Mouse (Mus musculus) heart, postnatal 10 days (tissue): ENCODE results near the gene Cds1. TPM values are rescaled to one million over a fixed set of nuclear protein-coding genes. Genes with fewer than 3 reads are reported as not detected.

Experiments used
- DNase-seq, 2 experiments: peaks; one replicate each; pipeline ENCODE4 v3.0.0; 2021
- intact Hi-C: fragments of 180-260 bp; cut with DNase I; formaldehyde crosslinking; loops from one replicate; pipeline ENCODE4 v1.15.1; 2025
- total RNA-seq, 2 experiments: library from RNA; stranded (reverse); gene quantifications; 2 replicates each; pipeline ENCODE4 v1.2.3; 2021

Cds1 gene
- total RNA-seq, 2 experiments from 2014 or later: 4.5 to 5.3 TPM

GRCm38 (mm10) chr5:101775262-101775661 is 10.3 kb downstream of the Cds1 start:
- no peak for DNase-seq
- intact Hi-C loops: no loop called here

- intact Hi-C loops: no loop called here
- DNase-seq: no peak
These were observed 11.6 kb downstream of the Cds1 start for GRCm38 (mm10) chr5:101776528-101776927.

GRCm38 (mm10) chr5:101779376-101779863 is 14.5 kb downstream of the Cds1 start:
- intact Hi-C loops: no loop called here
- DNase-seq: no peak

- intact Hi-C loops: no loop called here
These were observed 16.0 kb downstream of the Cds1 start for GRCm38 (mm10) chr5:101780918-101781317.

DNA sequence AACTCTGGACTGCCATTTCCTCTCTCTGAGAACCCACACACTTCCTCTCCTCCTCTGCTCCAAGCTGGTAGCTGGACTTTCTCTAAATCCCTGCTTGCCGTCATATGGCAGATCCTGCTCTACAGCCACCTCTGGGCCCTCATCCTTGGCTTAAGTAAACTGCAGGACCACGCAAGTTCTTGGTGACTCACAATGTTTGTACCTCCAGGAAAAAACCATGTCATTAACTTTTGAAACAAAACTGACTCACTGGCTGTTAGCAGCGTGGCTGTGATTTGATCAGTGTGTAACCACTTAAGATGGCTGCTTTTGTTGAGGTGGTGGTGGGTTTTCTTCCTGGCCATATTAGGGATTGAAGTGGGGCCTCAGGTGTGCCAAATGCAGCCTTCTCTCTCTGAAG is 19.4 kb downstream of the Cds1 start:
- intact Hi-C loops: no loop called here
- DNase-seq: no peak

More at GRCm38 (mm10) chr5:101780918-101781317, 16.0 kb downstream of the Cds1 start:
- no peak for DNase-seq

GRCm38 (mm10) chr5:101784787-101785186 is 19.9 kb downstream of the Cds1 start:
- no peak for DNase-seq
- intact Hi-C loops: no loop called here

DNA sequence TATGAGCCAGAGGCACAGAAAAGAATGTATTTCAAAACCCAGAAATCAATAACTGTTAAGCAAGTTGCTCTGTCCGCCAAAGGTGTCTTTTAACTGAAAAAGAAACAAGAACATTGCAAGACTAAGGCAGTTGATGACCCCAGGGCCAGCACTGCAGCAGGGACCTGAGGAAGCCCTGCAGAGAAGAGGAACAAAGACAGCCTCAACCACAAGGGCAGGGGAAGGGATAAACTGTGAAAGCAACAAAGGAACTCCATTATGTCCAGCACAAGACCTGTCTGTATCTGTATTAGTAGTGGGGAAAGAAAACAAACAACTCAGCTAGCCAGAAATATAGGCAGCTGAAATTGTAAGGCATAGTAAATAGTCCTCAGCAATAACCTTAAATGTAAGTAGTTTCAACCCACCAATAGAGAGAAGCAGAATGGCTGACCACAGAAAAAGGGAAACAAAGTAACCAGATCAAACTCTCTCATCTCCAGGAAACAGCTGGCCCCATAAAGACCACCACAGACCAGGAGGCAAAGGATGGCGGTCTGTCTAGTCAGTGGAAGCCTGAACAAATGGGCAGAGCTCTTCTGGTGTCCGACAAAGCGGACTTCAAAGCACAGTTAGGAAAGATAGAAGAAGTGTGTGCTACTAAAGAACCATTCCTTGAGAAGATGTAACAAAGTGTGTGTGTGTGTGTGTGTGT is 21.1 kb downstream of the Cds1 start:
- no peak for DNase-seq
- intact Hi-C loops: no loop called here

DNA sequence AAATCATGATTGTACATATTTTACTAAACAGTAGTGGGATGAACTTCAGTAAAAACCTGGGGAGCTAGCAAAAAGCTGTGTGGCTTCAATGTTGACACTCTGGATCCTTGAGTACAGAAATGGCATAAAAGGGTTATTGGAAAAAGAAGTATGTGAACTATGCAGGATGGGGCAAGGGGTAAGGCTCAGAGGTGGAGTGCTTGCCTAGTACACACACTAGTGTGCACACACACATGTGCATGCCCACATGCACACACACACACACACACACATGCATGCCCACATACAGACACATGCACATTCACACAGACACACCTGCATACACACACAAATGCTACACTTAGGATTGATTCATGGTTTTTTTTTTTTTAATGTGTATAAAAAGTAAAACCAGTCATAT is 24.8 kb downstream of the Cds1 start:
- DNase-seq: no peak
- intact Hi-C loops: no loop called here

DNA sequence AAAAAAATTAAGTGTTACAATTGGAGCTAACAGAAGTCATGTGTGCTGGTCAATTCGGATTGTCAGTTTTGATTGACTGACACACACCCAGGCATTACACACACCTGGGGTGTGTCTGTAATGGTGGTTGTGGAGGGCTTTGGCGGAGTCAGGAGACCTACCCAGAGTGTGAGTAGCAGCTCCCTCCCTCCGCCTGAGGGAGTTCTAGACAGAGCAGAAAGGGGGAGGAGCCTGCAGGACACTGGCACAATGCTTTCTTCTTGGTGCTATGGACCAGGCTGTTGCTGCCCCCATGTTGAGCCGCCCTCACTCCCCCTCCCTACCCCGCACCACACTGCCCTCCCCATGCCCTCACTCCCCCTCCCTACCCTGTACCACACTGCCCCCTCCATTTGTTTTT is 25.6 kb downstream of the Cds1 start:
- DNase-seq: no peak
- intact Hi-C loops: no loop called here

DNA sequence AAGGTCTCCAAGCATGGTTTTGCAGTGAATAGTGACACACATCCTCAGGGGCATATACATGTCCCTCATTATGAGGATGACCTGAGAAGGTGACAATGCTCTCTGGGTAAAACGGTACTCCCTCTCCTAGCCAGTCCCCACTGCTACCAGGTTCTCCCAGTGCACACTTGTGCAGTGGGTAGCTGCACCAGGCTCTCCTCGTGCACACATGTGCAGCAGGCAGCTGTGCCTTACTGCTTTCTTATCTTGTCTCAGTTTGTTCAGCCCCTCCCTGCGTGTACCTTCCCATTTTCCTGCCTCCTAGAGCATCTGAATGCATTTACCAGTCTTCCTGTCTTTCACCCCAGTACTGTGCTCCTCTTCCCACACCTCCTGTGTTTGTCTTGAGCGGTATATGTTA is 27.7 kb downstream of the Cds1 start:
- intact Hi-C loops: no loop called here
- DNase-seq: no peak

DNA sequence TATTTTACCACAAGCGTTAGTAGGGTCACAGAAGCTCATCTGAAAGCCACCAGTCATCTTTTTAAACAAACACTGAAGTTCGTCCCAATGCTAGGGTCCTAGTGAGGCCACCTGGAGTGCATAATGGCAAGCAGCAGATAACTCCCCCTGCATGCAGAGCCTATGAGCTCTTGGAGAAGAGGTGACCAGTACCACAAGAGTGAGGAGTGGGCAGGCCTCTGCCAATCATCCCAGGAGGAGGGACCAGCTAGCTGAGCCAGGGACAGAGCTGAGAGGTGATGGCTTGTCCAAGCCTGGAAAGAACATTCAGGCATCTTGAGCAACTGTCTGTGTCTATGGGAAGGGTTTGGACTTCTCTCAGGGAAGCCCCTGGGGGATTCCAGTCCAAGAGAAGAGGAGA is 37.0 kb downstream of the Cds1 start:
- intact Hi-C loops: no loop called here
- DNase-seq: no peak

DNA sequence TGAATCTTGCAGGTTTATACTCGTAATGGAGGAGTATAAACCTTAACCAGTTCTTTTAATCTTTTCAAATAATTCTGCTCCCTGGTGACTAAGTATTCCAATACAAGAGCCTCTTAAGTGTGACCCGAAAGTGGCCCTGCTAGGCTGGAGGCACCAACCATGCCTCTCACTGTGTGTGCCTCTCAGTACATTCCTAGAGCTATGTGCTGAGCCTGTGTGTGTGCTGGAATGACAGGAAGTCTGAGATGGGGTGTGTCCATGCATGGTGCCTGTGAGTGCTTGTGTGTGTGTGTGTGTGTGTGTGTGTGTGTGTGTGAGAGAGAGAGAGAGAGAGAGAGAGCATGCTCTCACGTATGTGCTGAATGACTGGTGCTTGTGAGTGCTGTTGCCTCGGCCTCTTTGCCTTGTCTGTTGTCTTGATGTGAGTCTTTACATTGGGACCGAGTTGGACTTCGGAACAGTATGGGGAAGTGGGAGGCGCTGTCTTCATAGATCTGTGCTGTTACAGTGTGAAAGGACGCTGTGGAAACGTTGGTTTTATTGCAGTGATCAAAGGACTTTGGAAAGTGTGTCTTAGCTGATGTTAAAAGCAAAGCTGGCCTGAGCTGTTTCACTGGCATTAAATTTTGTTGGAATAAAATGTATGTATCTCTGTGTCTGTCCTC is 37.6 kb downstream of the Cds1 start:
- intact Hi-C loops: no loop called here

DNA sequence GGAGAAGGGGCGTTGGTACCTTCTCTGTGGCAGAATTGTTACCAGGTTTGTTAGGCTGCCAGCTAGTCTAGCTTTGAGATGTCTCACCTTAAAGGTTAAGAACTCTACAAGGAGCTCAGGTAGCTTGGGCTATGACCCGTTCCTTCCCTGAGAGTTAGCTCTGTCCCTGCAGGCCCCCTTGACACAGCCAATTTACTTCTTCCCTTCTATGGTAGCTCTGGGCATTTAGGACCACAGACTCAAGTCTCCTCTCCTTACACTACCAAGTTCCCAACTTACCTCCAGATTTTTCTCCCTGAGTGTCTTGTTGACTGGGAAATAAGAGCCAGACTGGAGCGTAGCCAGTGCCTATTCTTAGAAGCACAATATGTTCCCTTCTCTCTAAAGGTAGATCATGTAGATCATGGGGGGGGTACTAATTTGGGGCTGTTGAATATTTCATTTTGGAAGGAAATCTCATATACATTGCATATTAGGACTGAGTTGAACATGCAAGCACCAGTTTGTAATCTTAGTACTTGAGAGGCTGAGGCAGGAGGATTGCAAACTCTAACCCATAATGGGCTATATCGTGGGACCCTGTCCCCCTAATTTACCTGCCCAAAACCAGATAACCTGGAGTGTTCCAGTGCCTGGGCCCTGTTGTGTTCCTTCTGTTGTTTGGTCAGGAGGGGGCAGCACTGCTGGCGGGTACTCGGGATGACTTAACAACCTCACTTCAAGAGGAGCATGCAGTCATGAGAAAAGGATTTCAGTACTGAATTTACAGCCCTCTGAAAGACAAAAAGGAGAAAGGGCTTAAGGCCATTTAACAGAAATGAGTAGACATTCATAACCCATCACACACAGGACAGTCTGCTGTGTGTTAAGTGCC is 46.6 kb downstream of the Cds1 start:
- intact Hi-C loops: no loop called here

More for the DNA sequence above, 37.6 kb downstream of the Cds1 start:
- DNase-seq: no peak

DNA sequence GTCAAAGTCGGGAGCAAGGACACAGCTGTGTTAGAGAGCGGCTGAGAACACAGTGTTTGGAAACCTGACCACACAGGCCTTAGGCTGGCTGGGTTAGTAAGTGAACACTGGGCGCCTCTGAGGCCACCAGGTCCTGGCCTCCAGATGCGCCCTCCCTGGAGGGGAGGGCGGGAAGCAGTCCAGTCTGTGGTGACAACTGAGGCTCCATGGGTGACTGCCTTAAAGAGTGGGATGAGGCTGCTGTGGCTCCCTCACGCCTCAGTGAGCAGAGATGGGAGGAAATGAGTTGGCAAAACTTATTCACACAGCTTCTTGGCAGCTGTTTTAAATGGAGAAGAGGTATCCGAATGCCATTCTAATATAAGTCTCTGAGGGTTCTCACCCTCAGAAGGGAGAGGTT is 51.9 kb downstream of the Cds1 start:
- no peak for DNase-seq
- intact Hi-C loops: no loop called here

More for the DNA sequence above, 46.6 kb downstream of the Cds1 start:
- no peak for DNase-seq

DNA sequence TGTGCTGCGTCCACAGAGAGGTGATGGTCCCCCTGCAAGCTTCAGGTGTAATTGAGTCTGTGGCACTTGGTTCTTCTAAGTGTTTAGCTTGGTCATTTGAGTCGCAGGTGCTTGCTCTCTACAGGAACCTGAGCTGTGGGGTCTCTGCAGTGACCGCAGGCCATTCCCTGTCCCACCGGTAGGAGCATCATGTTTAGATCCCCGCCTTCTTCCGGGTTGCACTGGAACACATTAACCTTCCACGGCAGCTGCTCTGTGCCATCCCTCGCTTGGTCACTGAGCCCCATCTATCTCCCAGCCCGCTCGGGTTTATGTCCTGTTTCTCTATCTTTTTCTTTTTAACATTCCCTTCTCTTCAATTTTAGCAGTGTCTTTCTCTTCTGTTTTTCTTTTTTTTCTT is 54.3 kb downstream of the Cds1 start:
- DNase-seq: no peak
- intact Hi-C loops: no loop called here

- intact Hi-C loops: no loop called here
- peak in 1 of 2 experiments; percentile 8 for DNase-seq
These were observed 54.9 kb downstream of the Cds1 start for GRCm38 (mm10) chr5:101819844-101820243.

DNA sequence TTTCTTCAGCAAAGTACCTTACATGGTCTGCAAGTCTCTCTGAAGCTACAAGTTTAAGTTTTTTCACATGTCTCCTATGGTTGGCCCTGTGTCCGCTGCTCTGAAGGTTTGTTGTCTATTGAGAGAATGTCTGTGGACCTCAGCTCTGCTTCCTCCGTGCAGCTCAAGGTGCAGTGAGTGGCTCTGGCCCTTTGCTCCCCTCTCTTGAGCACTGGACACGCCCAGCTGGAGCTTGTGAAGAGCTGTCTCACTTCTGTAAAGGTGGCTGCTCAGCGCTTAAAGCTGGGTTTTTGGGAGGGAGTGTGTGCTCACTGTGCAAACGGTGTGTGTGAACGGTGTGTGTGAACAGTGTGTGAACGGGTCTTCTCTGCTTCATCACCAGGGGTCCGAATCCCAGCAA is 56.1 kb downstream of the Cds1 start:
- DNase-seq: no peak
- intact Hi-C loops: no loop called here

GRCm38 (mm10) chr5:101821491-101822310 is 56.8 kb downstream of the Cds1 start:
- intact Hi-C loops: no loop called here
- DNase-seq: no peak

DNA sequence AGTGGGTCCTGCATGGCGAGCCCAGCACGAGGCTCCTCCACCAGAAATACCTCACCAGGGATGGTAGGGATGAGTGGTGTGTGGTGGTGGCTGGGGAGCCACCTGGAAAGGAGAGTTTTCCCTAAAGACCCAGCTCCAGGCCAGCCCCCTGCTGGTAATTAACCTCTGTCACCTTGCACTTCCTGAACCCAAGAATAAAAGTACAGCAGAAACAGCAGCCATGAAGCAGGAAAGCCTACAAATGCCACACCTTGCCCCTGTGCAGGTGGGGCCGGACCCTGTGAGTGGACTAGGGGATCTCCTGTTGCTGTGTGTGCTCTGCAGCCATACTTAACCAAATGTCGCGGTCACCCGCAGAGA is 57.4 kb downstream of the Cds1 start:
- DNase-seq: no peak
- intact Hi-C loops: no loop called here

DNA sequence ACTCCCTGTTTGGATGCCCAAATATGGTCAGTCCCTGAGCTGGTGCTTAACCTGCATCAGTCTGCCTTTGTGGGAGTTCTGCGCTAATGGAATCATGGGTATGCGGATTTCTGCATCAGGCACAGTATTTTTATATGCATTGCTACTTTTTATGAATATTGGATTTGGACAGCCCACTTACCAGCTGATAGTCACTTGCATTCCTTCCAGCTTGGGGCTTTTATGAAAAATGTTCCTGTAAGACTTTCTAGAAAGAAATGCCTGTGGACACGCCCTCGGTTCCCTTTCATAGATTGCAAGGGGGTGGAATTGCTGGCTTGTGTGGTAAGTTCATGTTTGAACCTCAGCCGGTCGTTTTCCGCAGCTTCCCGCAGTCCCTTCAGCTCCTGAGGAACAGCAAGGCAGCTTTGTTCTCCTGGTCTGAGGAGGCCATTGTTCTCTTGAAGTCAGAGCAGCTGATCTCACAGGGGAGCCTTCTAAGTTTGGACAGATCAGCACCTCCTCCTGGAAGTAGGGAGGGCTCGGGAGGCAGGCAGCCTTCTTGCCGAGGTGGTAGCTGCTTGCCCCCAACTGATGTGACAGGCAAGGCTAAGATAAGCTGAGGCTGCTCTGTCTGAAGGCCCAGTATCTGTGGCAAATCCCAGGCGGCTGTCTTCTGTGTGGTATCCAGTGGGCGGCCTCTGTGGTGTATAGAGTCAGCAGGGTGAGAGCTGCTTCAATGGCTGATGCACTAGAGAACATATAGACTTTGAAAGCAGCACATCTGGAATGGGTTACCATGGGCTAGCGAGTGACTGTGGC is 60.4 kb downstream of the Cds1 start:
- intact Hi-C loops: no loop called here
- DNase-seq: no peak
